Mouse (Mus musculus) limb, embryonic 11.5 days (tissue): ENCODE results near the gene Lpp. TPM values are rescaled to one million over a fixed set of nuclear protein-coding genes. Genes with fewer than 3 reads are reported as not detected.

Experiments
- ATAC-seq: fragments of 200-750 bp; cut with Nextera tagmentation; 2 replicates; pipeline ENCODE4 v1.8.0; 2017; ENCODE audit warnings: low read depth; ENCODE audit not compliant: insufficient number of reproducible peaks, low FRiP score, low TSS enrichment
- DNase-seq: peaks from one replicate; pipeline ENCODE4 v3.0.0-alpha.2; 2015; ENCODE audit warnings: low spot score
- H3K27ac ChIP-seq: fragments of 300-500 bp; sonication (generic); replicated peaks from 2 replicates; pipeline ENCODE4 v1.5.1; 2014; ENCODE audit warnings: low read depth, mild to moderate bottlenecking, low read length
- H3K27me3 ChIP-seq: fragments of 300-500 bp; sonication (generic); 2 replicates; pipeline ENCODE4 v1.6.1; 2014; ENCODE audit warnings: mild to moderate bottlenecking, low read length, mixed read lengths; ENCODE audit not compliant: control insufficient read depth, insufficient read depth
- H3K36me3 ChIP-seq: fragments of 300-500 bp; sonication (generic); 2 replicates; pipeline ENCODE4 v1.6.1; 2014; ENCODE audit warnings: mild to moderate bottlenecking, low read length, moderate library complexity, mixed read lengths; ENCODE audit not compliant: control insufficient read depth, insufficient read depth
- H3K4me1 ChIP-seq: fragments of 300-500 bp; sonication (generic); 2 replicates; pipeline ENCODE4 v1.6.1; 2014; ENCODE audit warnings: low read length, mixed read lengths; ENCODE audit not compliant: control insufficient read depth, insufficient read depth
- H3K4me2 ChIP-seq: fragments of 300-500 bp; sonication (generic); 2 replicates; pipeline ENCODE4 v1.6.1; 2014; ENCODE audit warnings: low read depth, mild to moderate bottlenecking, moderate library complexity; ENCODE audit not compliant: severe bottlenecking
- H3K4me3 ChIP-seq: fragments of 300-500 bp; sonication (generic); 2 replicates; pipeline ENCODE4 v1.5.1; 2014; ENCODE audit warnings: low read depth, low read length
- H3K9ac ChIP-seq: fragments of 300-500 bp; sonication (generic); 2 replicates; pipeline ENCODE4 v1.6.1; 2014; ENCODE audit warnings: mild to moderate bottlenecking, low read length
- H3K9me3 ChIP-seq: fragments of 300-500 bp; sonication (generic); 2 replicates; pipeline ENCODE4 v1.6.1; 2016; ENCODE audit warnings: low read length; ENCODE audit not compliant: control insufficient read depth
- WGBS: fragments of 180-500 bp; shearing (Covaris S2); extraction: QIAGEN DNeasy Blood & Tissue Kit; methylation state at CpG from one replicate; pipeline ENCODE4 v1.1.7; 2014; 5-methylcytosine and 5-hydroxymethylcytosine counted together
- polyA plus RNA-seq: library from polyadenylated mRNA; unstranded; fragments of >200 nt; fragmentation: Nextera tagmentation; extraction: Ambion mirVana; gene quantifications from 2 replicates; pipeline ENCODE4 v1.2.1, GENCODE M21; 2014

The Lpp gene
- polyA plus RNA-seq, 1 experiment from 2014 or later: 38.2 TPM

DNA sequence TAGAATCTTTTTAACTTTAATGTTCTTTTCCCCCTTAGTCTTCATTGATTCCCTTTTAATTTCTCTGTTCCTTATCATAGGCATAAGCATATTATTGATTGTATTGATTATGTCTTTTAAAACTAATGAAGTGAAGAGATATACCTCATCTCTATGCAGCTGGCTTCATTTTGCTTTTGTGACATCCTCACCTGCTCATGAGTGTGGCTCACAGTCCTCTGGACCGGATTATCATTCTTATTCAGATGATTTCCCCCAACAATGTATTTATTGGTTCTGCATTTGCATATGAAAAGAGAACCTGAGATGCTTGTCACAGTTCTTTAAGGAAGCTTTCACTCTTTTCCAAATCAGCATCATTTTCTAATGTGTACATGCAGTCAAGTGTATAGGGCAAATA is 408.5 kb downstream of the Lpp start:
- Histone ChIP-seq H3K27ac (no peak overlapping the region), H3K27me3 (no peaks in the 10 kb centered on the region), H3K36me3 (no peaks in the 10 kb centered on the region), H3K9me3 (no peaks in the 10 kb centered on the region), H3K9ac (no peak overlapping the region), H3K4me2 (no peak overlapping the region), H3K4me3 (no peak overlapping the region), H3K4me1 (no peaks in the 10 kb centered on the region)
- ATAC-seq (no peak), DNase-seq (no peak)
- 85% methylated on average over 1 of the region's 1 CpGs for whole genome bisulfite sequencing

DNA sequence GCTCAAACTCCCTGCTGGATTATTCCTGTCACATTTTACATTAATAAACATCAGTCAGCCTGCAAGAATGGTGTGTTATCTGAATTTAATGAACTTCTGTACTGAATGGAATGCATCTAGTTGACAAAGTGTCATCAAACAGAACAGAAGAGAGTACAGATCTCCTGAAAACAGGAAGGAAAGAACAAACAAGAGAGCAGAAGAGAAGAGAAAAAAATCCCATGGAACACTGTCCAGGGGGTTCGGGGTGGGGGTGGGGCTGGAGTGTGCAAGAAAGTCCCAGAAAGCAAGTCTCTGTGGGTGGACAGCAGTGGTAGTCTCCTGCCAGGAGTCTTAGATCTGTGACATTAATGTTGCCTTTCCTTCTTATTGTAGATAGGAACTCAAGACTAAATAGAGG is 412.8 kb downstream of the Lpp start:
- H3K4me3 ChIP-seq: no peak overlapping the region
- H3K36me3 ChIP-seq: no peaks in the 10 kb centered on the region
- H3K27ac ChIP-seq: no peak overlapping the region
- no peak overlapping the region for H3K4me2 ChIP-seq
- ATAC-seq (no peak), DNase-seq (no peak)
- whole genome bisulfite sequencing: 76% methylated on average over 1 of the region's 1 CpGs
- no peaks in the 10 kb centered on the region for H3K4me1 ChIP-seq
- no peak overlapping the region for H3K9ac ChIP-seq
- H3K9me3 ChIP-seq: no peaks in the 10 kb centered on the region
- H3K27me3 ChIP-seq: no peaks in the 10 kb centered on the region

DNA sequence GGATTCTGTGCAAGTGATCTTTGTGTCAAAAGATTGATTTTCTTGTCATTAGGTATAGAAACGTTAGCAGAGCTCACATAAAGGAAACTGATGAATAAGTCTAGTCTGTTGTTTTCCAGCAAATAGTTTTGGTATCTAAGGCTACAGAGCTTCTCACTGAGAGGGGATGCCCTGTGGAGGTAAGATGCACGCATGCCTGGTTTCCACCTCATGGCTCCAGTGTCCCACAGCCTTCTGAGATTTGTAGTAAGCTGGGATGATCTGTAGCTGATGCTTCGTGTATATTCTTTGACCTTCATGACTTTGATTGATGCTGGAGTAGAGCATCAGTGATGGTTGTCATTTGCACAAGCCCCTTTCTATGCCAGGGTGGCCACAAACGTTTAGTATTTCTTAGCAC is 414.3 kb downstream of the Lpp start:
- Histone ChIP-seq H3K4me2 (no peak overlapping the region), H3K9ac (no peak overlapping the region), H3K36me3 (no peaks in the 10 kb centered on the region), H3K4me3 (no peak overlapping the region), H3K27me3 (no peaks in the 10 kb centered on the region), H3K9me3 (no peaks in the 10 kb centered on the region), H3K4me1 (no peaks in the 10 kb centered on the region), H3K27ac (no peak overlapping the region)
- ATAC-seq: no peak
- WGBS: 82% methylated on average over 4 of the region's 4 CpGs
- DNase-seq: no peak

DNA sequence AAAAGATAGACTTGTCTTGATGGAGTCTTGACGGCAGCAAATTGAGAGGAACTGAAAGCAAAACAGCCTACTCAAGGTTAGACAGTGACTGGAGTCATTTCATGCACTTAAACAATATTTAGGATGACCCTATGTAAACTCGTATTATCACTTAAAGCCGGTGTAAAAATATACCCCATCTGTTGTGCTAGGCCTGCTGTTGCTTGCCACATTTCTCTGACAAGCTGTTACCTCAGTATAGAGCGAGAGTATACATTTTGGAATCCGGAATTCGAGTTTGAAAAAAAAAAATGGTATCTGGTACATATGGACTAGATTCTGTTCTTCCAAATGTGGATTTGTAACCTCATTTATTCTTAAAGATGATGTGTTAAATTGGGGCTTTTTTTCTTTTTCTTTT is 416.5 kb downstream of the Lpp start:
- 90% methylated on average over 6 of the region's 6 CpGs for WGBS
- ATAC-seq: no peak
- no peak overlapping the region for H3K4me2 ChIP-seq
- no peak for DNase-seq
- no peaks in the 10 kb centered on the region for H3K4me1 ChIP-seq
- H3K9ac ChIP-seq: no peak overlapping the region
- no peaks in the 10 kb centered on the region for H3K9me3 ChIP-seq
- no peak overlapping the region for H3K27ac ChIP-seq
- no peaks in the 10 kb centered on the region for H3K27me3 ChIP-seq
- no peak overlapping the region for H3K4me3 ChIP-seq
- H3K36me3 ChIP-seq: no peaks in the 10 kb centered on the region

DNA sequence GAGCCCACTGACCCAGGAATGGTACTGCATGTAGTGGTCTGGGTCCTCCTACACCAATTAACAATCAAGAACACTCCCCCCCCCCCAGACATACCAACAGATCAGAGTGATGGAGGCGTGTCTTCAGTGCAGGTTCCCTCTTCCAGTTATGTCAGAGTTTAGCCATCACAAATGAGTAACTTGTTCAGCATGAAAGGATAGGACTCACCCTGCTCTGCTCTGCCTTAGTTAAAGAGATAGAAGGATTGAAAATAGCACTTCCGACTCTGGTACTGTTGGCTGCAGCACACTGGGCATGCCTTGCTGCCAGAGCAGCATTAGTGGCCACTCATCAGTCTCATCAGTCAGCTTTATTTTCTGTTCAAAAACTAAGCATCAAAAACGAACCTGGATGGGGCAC is 423.3 kb downstream of the Lpp start:
- DNase-seq: no peak
- H3K27me3 ChIP-seq: no peaks in the 10 kb centered on the region
- H3K9me3 ChIP-seq: no peaks in the 10 kb centered on the region
- no peak overlapping the region for H3K4me3 ChIP-seq
- H3K27ac ChIP-seq: no peak overlapping the region
- ATAC-seq: no peak
- no peaks in the 10 kb centered on the region for H3K36me3 ChIP-seq
- H3K4me2 ChIP-seq: no peak overlapping the region
- no peaks in the 10 kb centered on the region for H3K4me1 ChIP-seq
- H3K9ac ChIP-seq: no peak overlapping the region
- 81% methylated on average over 3 of the region's 3 CpGs for WGBS

DNA sequence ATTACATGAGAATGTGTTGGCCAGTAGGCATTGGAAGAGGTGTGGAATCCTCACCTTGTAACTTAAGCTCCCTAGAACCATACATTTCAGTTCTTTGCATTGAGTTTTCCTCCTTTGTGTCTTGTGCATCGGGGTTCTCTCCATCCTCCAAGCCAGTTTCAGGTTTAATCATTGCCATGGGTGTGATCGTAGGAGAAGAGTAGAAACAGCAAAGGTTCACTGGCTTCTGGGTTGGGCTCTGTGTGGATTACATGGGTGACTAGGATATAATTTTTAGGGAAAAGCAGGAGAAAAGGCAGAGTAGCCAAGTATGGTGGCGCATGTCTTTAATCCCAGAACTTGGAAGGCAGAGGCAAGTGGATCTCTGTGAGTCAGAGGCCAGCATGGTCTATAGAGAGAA is 424.1 kb downstream of the Lpp start:
- WGBS: 95% methylated on average over 3 of the region's 3 CpGs
- H3K36me3 ChIP-seq: no peaks in the 10 kb centered on the region
- H3K4me2 ChIP-seq: no peak overlapping the region
- H3K9ac ChIP-seq: no peak overlapping the region
- ATAC-seq (no peak), DNase-seq (no peak)
- no peaks in the 10 kb centered on the region for H3K27me3 ChIP-seq
- H3K4me1 ChIP-seq: no peaks in the 10 kb centered on the region
- no peak overlapping the region for H3K27ac ChIP-seq
- no peak overlapping the region for H3K4me3 ChIP-seq
- H3K9me3 ChIP-seq: no peaks in the 10 kb centered on the region

DNA sequence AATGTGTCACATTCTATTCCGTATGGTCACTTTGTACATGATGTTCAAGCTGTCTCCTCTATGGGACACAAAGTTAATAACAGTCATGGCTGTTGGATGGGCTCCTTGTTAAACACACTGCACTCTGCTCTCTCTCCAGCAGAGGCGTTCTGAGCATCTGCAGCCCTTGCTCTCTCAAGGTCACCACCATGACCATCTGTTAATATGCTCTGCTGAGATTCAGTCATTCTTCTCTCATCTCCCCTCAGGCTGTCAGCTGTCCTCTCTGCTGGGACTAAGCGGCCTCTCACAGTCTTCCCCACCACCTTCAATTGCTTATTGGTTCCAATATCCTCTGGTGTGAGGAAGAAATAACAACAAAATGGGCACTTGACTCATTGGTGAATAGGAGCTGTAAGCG is 425.8 kb downstream of the Lpp start:
- H3K27me3 ChIP-seq: no peaks in the 10 kb centered on the region
- H3K4me1 ChIP-seq: no peaks in the 10 kb centered on the region
- H3K4me3 ChIP-seq: no peak overlapping the region
- WGBS: 78% methylated on average over 4 of the region's 4 CpGs
- no peaks in the 10 kb centered on the region for H3K9me3 ChIP-seq
- no peak overlapping the region for H3K27ac ChIP-seq
- ATAC-seq (no peak), DNase-seq (no peak)
- H3K9ac ChIP-seq: no peak overlapping the region
- H3K36me3 ChIP-seq: no peaks in the 10 kb centered on the region
- H3K4me2 ChIP-seq: no peak overlapping the region

DNA sequence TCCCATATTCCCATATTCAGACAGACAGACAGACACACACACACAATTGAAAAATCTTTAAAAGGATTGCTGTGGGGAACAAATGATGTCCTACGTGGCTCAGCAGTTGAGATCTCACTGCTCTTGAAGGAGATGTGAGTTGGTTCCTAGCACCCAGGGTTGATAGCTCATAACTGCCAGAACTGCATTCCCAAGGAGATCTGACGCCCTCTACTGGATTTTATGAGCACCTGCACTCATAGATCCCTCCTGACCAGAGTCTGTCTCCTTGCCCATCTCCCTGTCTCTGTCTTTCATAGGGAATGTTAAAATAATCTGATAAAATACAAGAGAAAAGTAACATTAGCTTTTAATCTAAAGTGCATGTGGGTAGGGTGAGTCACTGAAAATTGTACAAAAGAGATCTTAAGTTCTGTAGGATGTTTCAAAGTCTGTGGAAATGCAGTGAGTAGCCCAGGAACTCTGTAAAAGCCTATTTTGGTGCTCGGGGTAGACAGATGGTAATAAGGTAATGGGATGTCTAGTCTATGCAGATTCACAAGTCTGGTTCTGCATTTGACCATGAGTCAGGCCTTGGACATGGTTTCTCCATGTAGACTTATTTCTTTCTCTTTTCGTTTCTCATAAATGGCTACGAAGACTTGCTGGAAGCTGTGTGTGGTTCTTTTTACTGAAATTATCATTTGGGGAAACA is 429.0 kb downstream of the Lpp start:
- Histone ChIP-seq H3K9me3 (no peaks in the 10 kb centered on the region), H3K4me1 (no peaks in the 10 kb centered on the region), H3K36me3 (no peaks in the 10 kb centered on the region), H3K27me3 (no peaks in the 10 kb centered on the region), H3K27ac (no peak overlapping the region), H3K9ac (no peak overlapping the region), H3K4me2 (no peak overlapping the region), H3K4me3 (no peak overlapping the region)
- DNase-seq: no peak
- WGBS: 82% methylated on average over 5 of the region's 5 CpGs
- no peak for ATAC-seq

DNA sequence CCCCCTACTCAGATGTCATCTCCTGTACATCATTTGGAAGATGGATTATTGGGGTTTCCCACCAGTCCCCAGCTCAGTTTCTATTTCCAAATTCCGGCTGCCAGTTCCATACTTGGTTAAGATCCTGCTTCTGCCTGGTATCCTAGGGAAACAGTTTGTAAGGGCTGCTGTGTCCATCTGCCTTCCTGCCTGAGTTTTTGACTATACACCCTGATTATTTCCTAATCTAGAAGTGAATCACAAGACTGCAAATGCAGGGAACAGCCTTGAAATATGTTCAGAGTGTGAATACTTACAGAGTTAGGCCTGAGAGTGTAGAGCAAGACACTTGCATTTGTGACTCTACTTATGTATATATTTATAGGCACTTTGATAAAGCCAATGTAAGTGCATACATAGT is 429.6 kb downstream of the Lpp start:
- WGBS: 83% methylated on average over 1 of the region's 1 CpGs
- no peaks in the 10 kb centered on the region for H3K27me3 ChIP-seq
- DNase-seq: no peak
- no peak overlapping the region for H3K4me3 ChIP-seq
- H3K4me2 ChIP-seq: no peak overlapping the region
- H3K4me1 ChIP-seq: no peaks in the 10 kb centered on the region
- no peak for ATAC-seq
- H3K9me3 ChIP-seq: no peaks in the 10 kb centered on the region
- H3K9ac ChIP-seq: no peak overlapping the region
- H3K27ac ChIP-seq: no peak overlapping the region
- no peaks in the 10 kb centered on the region for H3K36me3 ChIP-seq
